Mouse (Mus musculus) heart, embryonic 16.5 days (tissue): ENCODE results near the gene Oaf. TPM values are rescaled to one million over a fixed set of nuclear protein-coding genes. Genes with fewer than 3 reads are reported as not detected.

Source experiments
- ATAC-seq: fragments of 200-750 bp; cut with Nextera tagmentation; replicated peaks from 2 replicates; pipeline ENCODE4 v1.8.0; 2017; ENCODE audit warnings: moderate number of reproducible peaks; ENCODE audit not compliant: insufficient read depth, low FRiP score; ENCODE audit errors: extremely low read depth
- H3K27ac ChIP-seq: fragments of 300-500 bp; sonication (generic); 2 replicates; pipeline ENCODE4 v1.5.1; 2014; ENCODE audit warnings: mild to moderate bottlenecking, low read length, control low read depth, moderate library complexity
- H3K27me3 ChIP-seq: fragments of 300-500 bp; sonication (generic); 2 replicates; pipeline ENCODE4 v1.6.1; 2014; ENCODE audit warnings: low read length, mixed read lengths; ENCODE audit not compliant: control insufficient read depth, insufficient read depth
- H3K36me3 ChIP-seq: fragments of 300-500 bp; sonication (generic); 2 replicates; pipeline ENCODE4 v1.6.1; 2014; ENCODE audit not compliant: control insufficient read depth, insufficient read depth
- H3K4me1 ChIP-seq: fragments of 300-500 bp; sonication (generic); 2 replicates; pipeline ENCODE4 v1.6.1; 2014; ENCODE audit warnings: low read length, mixed read lengths; ENCODE audit not compliant: control insufficient read depth, insufficient read depth
- H3K4me2 ChIP-seq: fragments of 300-500 bp; sonication (generic); 2 replicates; pipeline ENCODE4 v1.6.1; 2014; ENCODE audit warnings: low read depth, mild to moderate bottlenecking, control low read depth, low read length
- H3K4me3 ChIP-seq: fragments of 300-500 bp; sonication (generic); 2 replicates; pipeline ENCODE4 v1.5.1; 2014; ENCODE audit warnings: mild to moderate bottlenecking, control low read depth, low read length
- H3K9ac ChIP-seq: fragments of 300-500 bp; sonication (generic); 2 replicates; pipeline ENCODE4 v1.6.1; 2014; ENCODE audit warnings: low read length, control low read depth
- H3K9me3 ChIP-seq: fragments of 300-500 bp; sonication (generic); replicated peaks from 2 replicates; pipeline ENCODE4 v1.6.1; 2016; ENCODE audit warnings: low read length; ENCODE audit not compliant: control insufficient read depth
- WGBS: fragments of 180-500 bp; shearing (Covaris S2); extraction: QIAGEN DNeasy Blood & Tissue Kit; methylation state at CpG from one replicate; pipeline ENCODE4 v1.1.7; 2014; 5-methylcytosine and 5-hydroxymethylcytosine counted together
- polyA plus RNA-seq: library from polyadenylated mRNA; unstranded; fragments of >200 nt; fragmentation: Nextera tagmentation; extraction: Ambion mirVana; gene quantifications from 2 replicates; pipeline ENCODE4 v1.2.1, GENCODE M21; 2015

The Oaf gene
- polyA plus RNA-seq, 1 experiment from 2014 or later = 27.4 TPM

GRCm38 (mm10) chr9:43267357-43267756 is 27.6 kb upstream of the Oaf start:
- Histone ChIP-seq H3K4me1 (peaks cover 9% of the 10 kb centered on the region), H3K4me2 (no peak overlapping the region), H3K4me3 (no peak overlapping the region), H3K27ac (no peak overlapping the region), H3K36me3 (no peaks in the 10 kb centered on the region), H3K27me3 (peaks cover 20% of the 10 kb centered on the region), H3K9me3 (no peaks in the 10 kb centered on the region), H3K9ac (no peak overlapping the region)
- WGBS = 74% methylated on average over 8 of the region's 8 CpGs
- ATAC-seq = no peak

GRCm38 (mm10) chr9:43265194-43265593 is 25.5 kb upstream of the Oaf start:
- peaks cover 5% of the 10 kb centered on the region; the same call in 1 of the 2 replicates for H3K4me1 ChIP-seq
- ATAC-seq = no peak
- no peaks in the 10 kb centered on the region for H3K9me3 ChIP-seq

GRCm38 (mm10) chr9:43263946-43264451 is 24.3 kb upstream of the Oaf start:
- peaks cover 5% of the 10 kb centered on the region; the same call in 1 of the 2 replicates for H3K4me1 ChIP-seq
- H3K9me3 ChIP-seq = no peaks in the 10 kb centered on the region
- H3K27ac ChIP-seq = no peak overlapping the region
- H3K4me3 ChIP-seq = no peak overlapping the region
- no peaks in the 10 kb centered on the region for H3K36me3 ChIP-seq
- ATAC-seq = 0 out of 2 replicates have a peak, but pooled peaks have one; percentile 21
- no peak overlapping the region for H3K4me2 ChIP-seq
- H3K9ac ChIP-seq = 0 out of 2 replicates have a peak overlapping the region, but pooled peaks have one; percentile 1
- WGBS = 36% methylated on average over 11 of the region's 11 CpGs
- no peaks in the 10 kb centered on the region for H3K27me3 ChIP-seq

More at GRCm38 (mm10) chr9:43265194-43265593, 25.5 kb upstream of the Oaf start:
- H3K36me3 ChIP-seq = no peaks in the 10 kb centered on the region
- no peak overlapping the region for H3K9ac ChIP-seq
- no peak overlapping the region for H3K27ac ChIP-seq
- WGBS = 61% methylated on average over 9 of the region's 9 CpGs
- H3K4me3 ChIP-seq = no peak overlapping the region
- H3K4me2 ChIP-seq = no peak overlapping the region
- peaks cover 6% of the 10 kb centered on the region for H3K27me3 ChIP-seq

- Histone ChIP-seq H3K27ac (no peak overlapping the region), H3K9ac (no peak overlapping the region), H3K4me1 (peaks cover 5% of the 10 kb centered on the region; the same call in 1 of the 2 replicates), H3K27me3 (no peaks in the 10 kb centered on the region), H3K4me2 (no peak overlapping the region), H3K36me3 (no peaks in the 10 kb centered on the region), H3K4me3 (no peak overlapping the region), H3K9me3 (no peaks in the 10 kb centered on the region)
- ATAC-seq = no peak
- 65% methylated on average over 9 of the region's 9 CpGs for WGBS
These were observed 23.3 kb upstream of the Oaf start for GRCm38 (mm10) chr9:43262811-43263550.

- Histone ChIP-seq H3K4me2 (no peak overlapping the region), H3K4me3 (no peak overlapping the region), H3K4me1 (peaks cover 5% of the 10 kb centered on the region; the same call in 1 of the 2 replicates), H3K27ac (no peak overlapping the region), H3K36me3 (no peaks in the 10 kb centered on the region), H3K27me3 (no peaks in the 10 kb centered on the region), H3K9ac (no peak overlapping the region), H3K9me3 (no peaks in the 10 kb centered on the region)
- no peak for ATAC-seq
- WGBS = 74% methylated on average over 4 of the region's 4 CpGs
These were observed 22.7 kb upstream of the Oaf start for GRCm38 (mm10) chr9:43262390-43262789.

GRCm38 (mm10) chr9:43261941-43262340 is 22.2 kb upstream of the Oaf start:
- Histone ChIP-seq H3K4me3 (no peak overlapping the region), H3K27me3 (no peaks in the 10 kb centered on the region), H3K4me1 (peaks cover 5% of the 10 kb centered on the region; the same call in 1 of the 2 replicates), H3K4me2 (no peak overlapping the region), H3K9me3 (no peaks in the 10 kb centered on the region), H3K9ac (no peak overlapping the region), H3K36me3 (no peaks in the 10 kb centered on the region), H3K27ac (no peak overlapping the region)
- 59% methylated on average over 2 of the region's 2 CpGs for WGBS
- no peak for ATAC-seq

GRCm38 (mm10) chr9:43261124-43261907 is 21.6 kb upstream of the Oaf start:
- Histone ChIP-seq H3K27me3 (no peaks in the 10 kb centered on the region), H3K4me3 (no peak overlapping the region), H3K4me2 (no peak overlapping the region), H3K36me3 (no peaks in the 10 kb centered on the region), H3K9ac (no peak overlapping the region), H3K9me3 (no peaks in the 10 kb centered on the region), H3K27ac (peak overlapping the region; percentile 16; the same call in 1 of the 2 replicates), H3K4me1 (peaks cover 5% of the 10 kb centered on the region; the same call in 1 of the 2 replicates)
- WGBS = 57% methylated on average over 4 of the region's 4 CpGs
- ATAC-seq = no peak

- peaks cover 5% of the 10 kb centered on the region; the same call in 1 of the 2 replicates for H3K4me1 ChIP-seq
- no peak overlapping the region for H3K4me2 ChIP-seq
- H3K27me3 ChIP-seq = no peaks in the 10 kb centered on the region
- no peaks in the 10 kb centered on the region for H3K9me3 ChIP-seq
- H3K27ac ChIP-seq = no peak overlapping the region
- no peaks in the 10 kb centered on the region for H3K36me3 ChIP-seq
- WGBS = 88% methylated on average over 7 of the region's 7 CpGs
- H3K4me3 ChIP-seq = no peak overlapping the region
- H3K9ac ChIP-seq = no peak overlapping the region
- ATAC-seq = no peak
These were observed 20.9 kb upstream of the Oaf start for GRCm38 (mm10) chr9:43260661-43261060.
